Mouse (Mus musculus): ENCODE data around the gene 6030468B19Rik.
"Not testable (repeated sequence)": the region's sequence is repeated elsewhere in the genome, so short reads cannot be mapped to it uniquely, and the experiment has no call there.

The 6030468B19Rik gene

DNA sequence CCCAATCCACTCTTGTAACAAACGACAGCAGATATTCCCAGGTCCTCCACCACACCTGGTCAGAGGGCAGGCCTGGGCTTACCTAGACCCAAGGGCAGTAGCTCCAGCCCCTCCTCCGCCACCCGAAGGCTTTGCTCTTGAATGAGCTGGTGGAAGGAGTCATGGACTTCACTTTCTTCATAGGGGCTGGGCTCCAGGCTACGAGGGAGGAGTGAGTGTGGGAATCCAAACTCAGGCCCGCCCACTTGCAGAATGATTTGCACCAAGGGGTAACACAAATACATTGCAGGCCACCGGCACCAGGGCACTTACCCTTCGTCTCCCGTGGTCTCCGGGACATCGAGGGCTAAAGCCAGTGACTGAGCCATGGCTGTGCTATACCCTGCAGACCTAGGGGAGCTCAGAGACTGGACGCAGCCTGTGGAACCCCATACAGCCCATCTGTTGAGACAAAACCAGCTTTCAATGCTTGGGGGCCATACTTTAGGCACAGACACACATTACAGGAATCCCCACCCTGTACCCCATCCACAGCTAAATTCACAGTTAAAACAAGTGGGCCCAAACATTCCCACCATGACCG, 18.5 kb upstream of the 6030468B19Rik start:
- DNase-seq (ENCODE audit: low spot score), result no peak

DNA sequence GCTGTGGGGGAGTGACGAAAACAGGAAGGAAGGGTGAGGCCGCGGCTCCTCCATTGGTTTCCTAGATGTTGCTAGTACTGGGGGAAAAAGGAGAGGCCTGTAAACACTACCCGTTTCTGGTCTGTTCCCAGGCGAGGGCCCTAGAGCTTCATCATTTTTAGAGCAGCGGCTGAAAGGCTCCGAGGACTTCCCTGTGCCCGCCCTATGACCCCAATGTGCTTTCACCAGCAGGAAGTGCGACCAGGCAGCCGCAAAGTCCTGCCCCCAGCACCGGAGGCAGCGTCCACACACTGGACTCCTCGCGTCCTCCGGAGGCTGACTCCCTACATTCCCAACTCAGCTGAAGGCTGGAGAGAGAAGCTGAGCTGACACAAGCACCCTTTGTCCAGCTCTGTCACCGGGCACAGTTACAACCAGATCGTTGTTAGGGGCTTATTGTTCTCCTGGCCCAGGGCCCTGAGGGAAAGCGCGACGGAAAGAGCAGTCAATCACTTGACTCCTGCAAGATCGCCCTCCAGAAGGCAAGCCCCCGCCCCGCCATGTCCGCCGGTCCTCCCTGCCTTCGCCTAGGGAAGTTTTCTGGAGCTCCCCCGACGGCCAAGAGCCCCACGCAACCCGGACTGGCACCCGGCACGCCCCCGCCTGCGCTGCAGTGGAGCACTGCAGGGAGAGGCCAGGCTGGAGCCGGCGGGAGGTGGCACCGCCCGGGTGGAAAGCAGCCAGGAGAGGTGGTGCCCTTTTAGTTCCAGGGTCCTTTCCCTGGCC, 17.8 kb upstream of the 6030468B19Rik start:
- DNase-seq (ENCODE audit: low spot score), result peak; percentile 72

- no peak for DNase-seq (ENCODE audit: low spot score)
Observed at GRCm38 (mm10) chr11:117780199-117780515, 17.3 kb upstream of the 6030468B19Rik start.

GRCm38 (mm10) chr11:117780582-117781111, 16.8 kb upstream of the 6030468B19Rik start:
- peak; percentile 87 for DNase-seq (ENCODE audit: low spot score)

GRCm38 (mm10) chr11:117781199-117781821, 16.1 kb upstream of the 6030468B19Rik start:
- peak; percentile 63 for DNase-seq (ENCODE audit: low spot score)

GRCm38 (mm10) chr11:117781993-117782704, 15.3 kb upstream of the 6030468B19Rik start, which contains the start of the genes Tmc8 and Tmc6:
TSS of gene Tmc8 (plus strand) at chr11:117782076.
TSS of gene Tmc6 (minus strand) at chr11:117782198.
- no peak for DNase-seq (ENCODE audit: low spot score)

GRCm38 (mm10) chr11:117782705-117783034, 14.8 kb upstream of the 6030468B19Rik start:
- DNase-seq (ENCODE audit: low spot score), result no peak

DNA sequence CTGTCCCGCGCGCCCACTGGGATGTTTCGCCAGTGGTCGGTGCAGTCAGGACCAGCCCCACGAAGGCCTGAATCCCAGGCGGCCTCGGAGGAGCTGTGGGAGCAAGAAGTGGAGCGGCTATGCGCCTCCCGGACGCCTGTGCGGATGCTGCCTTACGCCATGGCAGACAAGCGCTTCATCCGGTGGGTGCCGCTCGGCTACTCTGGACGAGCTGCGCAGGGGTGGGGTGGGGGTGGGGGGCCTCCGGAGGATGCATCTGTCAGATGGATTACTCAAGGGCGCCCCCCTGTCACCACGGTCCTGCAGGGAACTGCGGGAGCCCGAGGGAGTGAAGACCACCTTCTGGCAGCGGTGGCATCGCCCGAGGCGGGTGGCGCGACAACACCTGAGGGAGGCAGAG, 14.4 kb upstream of the 6030468B19Rik start:
- DNase-seq (ENCODE audit: low spot score), result no peak

DNA sequence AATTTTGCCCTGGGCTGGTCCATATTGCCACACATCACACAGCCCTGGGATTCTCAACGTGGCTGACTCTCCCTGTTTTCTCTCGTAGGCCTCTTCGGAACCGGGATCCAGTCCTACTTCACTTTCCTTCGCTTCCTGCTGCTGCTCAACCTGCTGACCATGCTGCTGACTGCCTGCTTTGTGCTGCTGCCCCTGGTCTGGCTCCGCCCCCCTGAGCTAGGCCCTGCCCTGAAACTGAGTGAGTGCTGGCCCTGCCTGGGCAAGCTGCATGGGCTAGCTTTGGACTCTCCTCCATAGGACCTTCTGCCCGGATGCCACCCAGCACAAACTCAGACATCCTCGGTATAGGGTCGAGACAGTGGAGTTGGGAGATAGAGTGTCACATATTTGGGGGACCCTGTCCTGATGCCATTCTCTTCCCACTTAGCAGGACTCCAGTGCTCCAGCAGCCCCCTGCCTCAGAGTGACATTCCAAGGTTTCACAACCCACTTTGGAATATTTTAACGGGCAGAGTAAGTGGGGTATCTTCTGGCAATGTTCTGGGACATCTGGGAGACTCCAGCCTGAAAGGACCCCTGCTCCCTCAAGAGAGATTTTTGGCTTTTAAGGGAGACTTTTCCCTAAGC, 13.7 kb upstream of the 6030468B19Rik start:
- DNase-seq (ENCODE audit: low spot score), result no peak

- DNase-seq (ENCODE audit: low spot score), result no peak
Observed at GRCm38 (mm10) chr11:117786294-117786693, 11.2 kb upstream of the 6030468B19Rik start.

DNA sequence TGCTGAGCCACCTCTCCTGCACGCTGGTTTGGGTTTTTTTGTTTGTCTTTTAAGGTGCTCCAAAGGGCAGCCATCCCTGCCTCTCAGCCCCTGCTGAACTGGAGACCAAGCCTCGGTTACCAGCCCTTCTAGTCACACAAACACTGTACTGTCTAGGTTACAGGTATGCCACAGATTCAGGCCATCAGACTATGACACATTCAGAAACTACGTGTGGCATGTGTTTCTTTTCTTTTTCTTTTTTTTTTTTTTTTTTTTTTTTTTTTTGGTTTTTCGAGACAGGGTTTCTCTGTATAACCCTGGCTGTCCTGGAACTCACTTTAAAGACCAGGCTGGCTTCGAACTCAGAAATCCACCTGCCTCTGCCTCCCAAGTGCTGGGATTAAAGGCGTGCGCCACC, 9.0 kb upstream of the 6030468B19Rik start:
- not testable (repeated sequence) for DNase-seq (ENCODE audit: low spot score)

- no peak for DNase-seq (ENCODE audit: low spot score)
Observed at GRCm38 (mm10) chr11:117790286-117790685, 7.2 kb upstream of the 6030468B19Rik start.

DNA sequence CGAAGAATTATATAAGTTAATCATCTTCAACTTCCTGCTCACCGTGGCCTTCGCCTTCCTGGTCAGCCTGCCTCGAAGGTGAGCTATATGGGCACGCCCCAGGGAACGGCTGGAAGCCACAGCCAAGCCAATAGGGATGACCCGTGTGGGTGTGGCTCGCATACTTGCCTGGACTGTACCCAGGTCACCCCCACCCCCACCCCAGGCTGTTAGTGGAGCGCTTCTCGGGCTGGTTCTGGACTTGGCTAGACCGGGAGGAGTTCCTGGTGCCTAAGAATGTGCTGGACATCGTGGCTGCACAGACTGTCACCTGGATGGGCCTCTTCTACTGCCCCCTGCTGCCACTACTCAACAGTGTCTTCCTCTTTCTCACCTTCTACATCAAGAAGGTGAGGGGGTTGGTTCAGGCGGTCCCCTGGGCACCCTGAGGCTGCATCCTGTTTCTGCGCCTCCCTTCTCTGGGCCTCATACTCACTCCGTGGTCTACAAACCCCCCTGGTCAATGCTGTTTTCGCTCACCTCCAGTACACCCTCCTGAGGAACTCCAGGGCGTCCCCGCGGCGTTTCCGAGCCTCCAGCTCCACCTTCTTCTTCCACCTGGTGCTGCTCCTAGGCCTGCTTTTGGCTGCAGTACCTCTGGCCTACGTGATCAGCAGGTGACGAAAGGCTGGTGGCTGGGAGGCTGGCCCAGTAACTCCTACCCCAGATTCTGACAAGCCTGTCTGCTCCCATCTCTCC, 6.6 kb upstream of the 6030468B19Rik start:
- no peak for DNase-seq (ENCODE audit: low spot score)

DNA sequence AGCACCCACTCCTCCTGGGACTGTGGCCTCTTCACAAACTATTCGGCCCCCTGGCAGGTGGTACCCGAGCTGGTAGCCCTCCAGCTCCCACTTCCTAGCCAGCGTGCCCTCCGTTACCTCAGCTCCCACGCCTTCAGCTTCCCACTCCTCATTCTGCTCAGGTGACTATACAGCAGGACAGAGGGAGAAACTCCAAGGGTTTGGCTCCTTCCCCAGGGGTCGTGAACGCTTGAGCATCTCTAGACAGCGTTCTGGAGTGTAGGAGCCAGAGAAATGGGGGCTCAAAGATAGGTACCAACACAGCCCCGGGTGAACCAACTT, 6.1 kb upstream of the 6030468B19Rik start:
- DNase-seq (ENCODE audit: low spot score), result no peak

DNA sequence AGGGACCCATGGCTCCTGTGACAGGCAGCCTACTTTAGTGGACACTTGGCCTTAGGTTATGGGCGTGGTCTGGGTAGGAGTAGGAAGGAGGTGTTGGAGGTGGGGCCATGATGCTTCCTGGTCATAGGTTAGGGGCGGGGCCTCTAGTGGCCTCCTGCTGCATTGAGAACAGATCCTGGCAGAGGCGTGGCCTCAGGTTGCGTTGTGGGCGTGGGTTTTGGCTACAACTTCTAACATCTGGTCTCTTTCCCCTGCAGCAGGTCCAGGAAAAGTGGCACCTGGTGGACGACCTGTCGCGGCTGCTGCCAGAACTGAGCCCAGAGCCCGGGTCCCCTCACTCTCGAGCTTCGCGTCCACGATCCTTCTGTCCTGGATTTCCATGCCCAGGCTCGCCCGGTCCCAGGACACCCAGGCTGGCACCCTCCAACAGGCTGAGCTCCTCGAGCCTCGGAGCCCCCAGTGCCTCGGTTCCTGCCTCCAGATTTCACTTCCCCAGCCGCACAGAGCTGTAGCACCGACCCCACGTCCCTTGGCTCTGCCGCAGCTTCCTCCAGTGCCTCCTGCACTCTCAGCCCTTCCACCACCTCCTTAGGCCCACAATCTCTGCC, 5.1 kb upstream of the 6030468B19Rik start:
- DNase-seq (ENCODE audit: low spot score), result no peak

DNA sequence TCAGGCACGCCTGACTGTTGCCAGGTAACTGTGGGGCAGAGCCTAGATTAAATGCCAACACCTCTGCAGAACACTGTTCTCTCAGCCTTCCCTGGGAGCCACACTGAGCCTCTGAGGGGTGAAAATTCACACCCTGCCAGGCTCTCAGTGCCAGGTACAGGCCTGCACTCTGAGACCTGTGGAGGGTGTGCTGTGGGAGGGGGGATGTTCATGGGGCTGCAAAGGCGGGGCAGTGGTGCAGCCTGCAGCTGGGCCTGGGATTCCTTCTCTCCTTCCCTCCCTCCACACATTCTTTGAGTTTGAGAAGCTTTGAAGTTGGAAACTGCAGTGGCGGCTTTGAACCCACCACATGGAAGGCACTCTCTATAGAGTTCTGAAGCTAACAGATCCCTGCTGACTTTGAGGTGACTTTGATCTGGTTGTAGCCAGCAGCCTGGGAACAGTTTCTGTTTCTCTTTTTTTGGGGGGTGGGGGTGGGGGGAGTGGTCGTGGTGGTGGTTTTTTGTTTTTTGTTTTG, 3.4 kb upstream of the 6030468B19Rik start:
- no peak for DNase-seq (ENCODE audit: low spot score)

GRCm38 (mm10) chr11:117796954-117797353, 506 bp upstream of the 6030468B19Rik start:
- DNase-seq (ENCODE audit: low spot score), result no peak

DNA sequence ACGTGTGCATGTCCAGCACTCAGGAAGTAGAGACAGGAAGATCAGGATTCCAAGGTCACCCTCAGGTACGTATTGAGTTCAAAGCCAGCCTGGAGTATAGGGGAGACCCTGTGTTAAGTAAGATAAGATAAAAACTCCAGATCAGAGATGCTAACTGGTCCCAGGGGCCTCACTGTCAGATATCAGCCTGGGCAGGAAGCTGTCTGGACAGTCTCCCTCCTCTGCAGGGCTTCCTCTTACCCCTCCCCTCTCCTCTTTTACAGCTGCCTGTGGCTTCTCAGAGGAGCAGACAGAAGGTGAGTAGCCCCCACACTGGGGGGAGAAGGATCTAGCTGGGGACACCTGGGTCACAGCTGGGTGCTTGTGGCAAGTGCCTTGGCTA, 691 bp downstream of the 6030468B19Rik start:
- DNase-seq (ENCODE audit: low spot score), result no peak

DNA sequence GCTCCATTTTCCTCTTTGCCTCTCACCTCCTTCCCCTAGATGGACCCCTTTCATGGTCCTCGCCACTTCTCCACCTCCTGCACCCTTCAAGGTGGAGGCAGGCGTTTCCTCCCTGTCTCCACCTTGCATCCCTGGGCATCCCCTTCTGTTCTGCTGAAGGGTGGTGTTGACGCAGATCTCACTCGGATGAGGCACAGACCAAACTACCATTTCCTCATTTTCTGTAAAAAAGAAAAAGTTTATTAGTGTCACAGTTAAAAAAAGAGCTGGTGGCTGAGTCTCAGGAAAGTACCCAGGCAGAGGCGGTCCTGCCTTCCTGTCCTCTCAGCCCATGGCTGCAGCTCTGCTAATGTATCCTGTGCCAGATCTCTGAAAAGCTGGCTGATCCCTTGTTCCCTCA, 1.7 kb downstream of the 6030468B19Rik start:
- DNase-seq (ENCODE audit: low spot score), result no peak

DNA sequence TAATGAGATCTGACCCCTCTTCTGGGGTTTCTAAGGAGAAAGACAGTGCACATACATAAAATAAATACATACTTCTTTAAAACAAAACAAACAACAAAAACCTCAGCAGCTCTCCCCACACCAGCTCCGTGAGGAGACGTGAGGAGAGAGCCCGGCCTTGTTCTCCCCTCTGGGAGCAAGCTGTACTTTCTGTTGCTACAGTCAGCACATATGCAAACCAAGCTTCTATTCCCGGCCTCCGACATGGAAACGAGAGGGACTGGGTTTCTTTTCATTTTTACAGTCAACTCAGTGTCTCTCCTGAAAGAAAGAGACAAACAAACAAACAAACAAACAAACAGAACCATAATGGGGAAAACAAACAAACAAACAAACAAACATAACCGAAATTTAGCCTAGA, 2.6 kb downstream of the 6030468B19Rik start:
- no peak for DNase-seq (ENCODE audit: low spot score)

- DNase-seq (ENCODE audit: low spot score), result no peak
Observed at GRCm38 (mm10) chr11:117801650-117802049, 4.2 kb downstream of the 6030468B19Rik start.

All from ovary, adult 18-20 months (tissue).